Mouse (Mus musculus): ENCODE measurements around the gene Krtdap. TPM values are rescaled to one million over a fixed set of nuclear protein-coding genes. Genes with fewer than 3 reads are reported as not detected.
A peak's percentile ranks its signal among the peaks of the same experiment; 100 is the strongest.
"Not testable (repeated sequence)": the region's sequence is repeated elsewhere in the genome, so short reads cannot be mapped to it uniquely, and the experiment has no call there.

The Krtdap gene
- total RNA-seq (2021) = 1 to 10 TPM; 3.4 to 3.6 TPM
- long read RNA-seq, experiment 1, partial matches to known transcripts = 0 of 3 reads
- long read RNA-seq, experiment 1, other reads (novel, unspliced or antisense) = 0 of 3 reads
- long read RNA-seq, experiment 2 = 0 reads

- intact Hi-C loops (cut with DNase I; ENCODE audit: low total_unique reads) = no loop called here
- DNase-seq = no peak
These were observed at the start of gene Krtdap for GRCm38 (mm10) chr7:30787377-30788022. Krtdap (plus strand) TSS chr7:30787896.

- intact Hi-C loops (cut with DNase I; ENCODE audit: low total_unique reads); DNase-seq: not testable (repeated sequence)
These were observed 45.1 kb upstream of the Krtdap start for GRCm38 (mm10) chr7:30742570-30742969.

GRCm38 (mm10) chr7:30743617-30744016, 44.1 kb upstream of the Krtdap start, which contains the start of gene Gapdhs:
Gapdhs (minus strand) TSS chr7:30743681.
- intact Hi-C loops (cut with DNase I; ENCODE audit: low total_unique reads); DNase-seq: not testable (repeated sequence)

- peak; percentile 30 for DNase-seq
- intact Hi-C loops (cut with DNase I; ENCODE audit: low total_unique reads) = no loop called here
These were observed 43.6 kb upstream of the Krtdap start for GRCm38 (mm10) chr7:30744022-30744598.

- no peak for DNase-seq
- intact Hi-C loops (cut with DNase I; ENCODE audit: low total_unique reads) = no loop called here
These were observed 40.0 kb upstream of the Krtdap start for GRCm38 (mm10) chr7:30747525-30748204.

- no peak for DNase-seq
- intact Hi-C loops (cut with DNase I; ENCODE audit: low total_unique reads) = no loop called here
These were observed 37.7 kb upstream of the Krtdap start for GRCm38 (mm10) chr7:30749824-30750606.

- intact Hi-C loops (cut with DNase I; ENCODE audit: low total_unique reads) = no loop called here
- DNase-seq = no peak
These were observed 36.5 kb upstream of the Krtdap start, which contains the start of gene Sbsn for GRCm38 (mm10) chr7:30751086-30751669. Sbsn (plus strand) TSS chr7:30751471.

GRCm38 (mm10) chr7:30757001-30757400, 30.7 kb upstream of the Krtdap start:
- DNase-seq = no peak
- intact Hi-C loops (cut with DNase I; ENCODE audit: low total_unique reads) = no loop called here

- intact Hi-C loops (cut with DNase I; ENCODE audit: low total_unique reads) = no loop called here
- peak; percentile 32 for DNase-seq
These were observed 28.8 kb upstream of the Krtdap start for GRCm38 (mm10) chr7:30758853-30759252.

- DNase-seq = no peak
- intact Hi-C loops (cut with DNase I; ENCODE audit: low total_unique reads) = no loop called here
These were observed 25.8 kb upstream of the Krtdap start for GRCm38 (mm10) chr7:30761769-30762352.

- intact Hi-C loops (cut with DNase I; ENCODE audit: low total_unique reads) = no loop called here
These were observed 24.2 kb upstream of the Krtdap start, which contains the start of gene Dmkn for GRCm38 (mm10) chr7:30763456-30763855. Dmkn (plus strand) TSS chr7:30763756.

GRCm38 (mm10) chr7:30765173-30765572, 22.5 kb upstream of the Krtdap start:
- intact Hi-C loops (cut with DNase I; ENCODE audit: low total_unique reads) = no loop called here
- no peak for DNase-seq

More at GRCm38 (mm10) chr7:30763456-30763855, 24.2 kb upstream of the Krtdap start, which contains the start of gene Dmkn:
- DNase-seq = no peak

GRCm38 (mm10) chr7:30766408-30766807, 21.3 kb upstream of the Krtdap start:
- intact Hi-C loops (cut with DNase I; ENCODE audit: low total_unique reads) = no loop called here
- DNase-seq = no peak

- intact Hi-C loops (cut with DNase I; ENCODE audit: low total_unique reads) = no loop called here
- DNase-seq = no peak
These were observed 18.5 kb upstream of the Krtdap start for GRCm38 (mm10) chr7:30769236-30769635.

- intact Hi-C loops (cut with DNase I; ENCODE audit: low total_unique reads) = no loop called here
These were observed 11.6 kb upstream of the Krtdap start for GRCm38 (mm10) chr7:30776104-30776503.

GRCm38 (mm10) chr7:30777081-30777579, 10.6 kb upstream of the Krtdap start:
- intact Hi-C loops (cut with DNase I; ENCODE audit: low total_unique reads) = no loop called here
- no peak for DNase-seq

More at GRCm38 (mm10) chr7:30776104-30776503, 11.6 kb upstream of the Krtdap start:
- no peak for DNase-seq

- no peak for DNase-seq
- intact Hi-C loops (cut with DNase I; ENCODE audit: low total_unique reads) = no loop called here
These were observed 9.8 kb upstream of the Krtdap start for GRCm38 (mm10) chr7:30777911-30778310.

- intact Hi-C loops (cut with DNase I; ENCODE audit: low total_unique reads) = no loop called here
- DNase-seq = no peak
These were observed 5.9 kb upstream of the Krtdap start for GRCm38 (mm10) chr7:30781792-30782191.

GRCm38 (mm10) chr7:30782658-30783057, 5.0 kb upstream of the Krtdap start:
- intact Hi-C loops (cut with DNase I; ENCODE audit: low total_unique reads) = no loop called here
- DNase-seq = no peak

Measured in gastrocnemius, postnatal 14 days (tissue).